Mouse (Mus musculus) heart, postnatal 25 days (tissue): ENCODE results near the gene Cks1b. TPM values are rescaled to one million over a fixed set of nuclear protein-coding genes. Genes with fewer than 3 reads are reported as not detected.

ENCODE experiments used
- DNase-seq: peaks from one replicate; pipeline ENCODE4 v3.0.0; 2022; ENCODE audit warnings: low spot score
- intact Hi-C: fragments of 180-260 bp; cut with DNase I; formaldehyde crosslinking; loops from one replicate; pipeline ENCODE4 v1.15.1; 2025
- total RNA-seq, 2 experiments: library from RNA; stranded (reverse); gene quantifications; 2 replicates each; pipeline ENCODE4 v1.2.3; 2021

The Cks1b gene
- 1 to 10 TPM; 4.1 to 4.7 TPM for total RNA-seq

DNA sequence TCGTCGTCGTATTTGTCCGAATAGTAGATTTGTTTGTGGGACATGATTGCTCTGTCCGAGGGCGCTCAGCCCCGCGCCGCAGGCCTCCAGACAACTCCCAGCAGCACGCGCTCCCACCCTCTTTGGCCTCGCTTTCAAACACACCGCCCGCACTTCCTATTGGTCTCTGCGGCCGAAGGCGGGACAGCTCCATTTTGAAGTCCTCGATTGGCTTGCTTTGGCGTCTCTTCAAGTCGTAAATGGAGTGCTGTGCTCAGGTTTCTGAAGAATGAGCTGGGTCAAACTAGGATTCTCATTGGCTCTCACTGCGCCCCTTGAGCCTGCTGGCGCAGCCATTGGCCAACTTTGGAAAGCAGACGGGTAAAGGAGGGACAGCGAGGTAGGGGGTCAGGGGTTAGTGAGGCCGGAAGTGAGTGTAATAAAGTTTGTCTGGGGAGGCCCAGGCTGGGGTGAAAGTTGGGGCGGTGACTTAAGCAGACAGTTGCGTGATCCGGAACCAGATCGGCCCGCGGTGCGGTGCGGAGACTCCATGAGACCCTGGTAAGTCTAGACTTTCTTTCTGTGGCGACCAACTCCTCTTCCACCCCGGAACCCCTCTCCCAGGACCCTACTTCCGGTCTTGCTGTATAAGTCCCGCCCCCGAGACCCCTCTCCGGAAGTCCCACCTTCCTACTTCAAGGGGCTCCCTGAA, at the start of gene Cks1b, which contains the start of gene Shc1:
Gene Cks1b (minus strand): TSS at position 214 of the 691 bp plus-strand sequence.
Gene Shc1 (plus strand): TSS at position 274 of the 691 bp plus-strand sequence.
- intact Hi-C loops, result no loop called here

GRCm38 (mm10) chr3:89458965-89459807, 41.0 kb upstream of the Cks1b start:
- peak; percentile 76 for DNase-seq
- intact Hi-C loops, result loop anchor here (5.0 kb wide), 2 partner anchors 228 to 313 kb away; partner anchors contain the start of gene Ube2q1

More for the DNA sequence above, at the start of gene Cks1b, which contains the start of gene Shc1:
- DNase-seq, result peak; percentile 97

- no peak for DNase-seq
- intact Hi-C loops, result loop anchor here (5.0 kb wide), 2 partner anchors 229 to 314 kb away; partner anchors contain the start of gene Ube2q1
Measured at GRCm38 (mm10) chr3:89458372-89458964, 40.3 kb upstream of the Cks1b start.

GRCm38 (mm10) chr3:89456726-89457665, 38.8 kb upstream of the Cks1b start:
- no peak for DNase-seq
- intact Hi-C loops, result loop anchor here (1.0 to 5.0 kb wide), 4 partner anchors 28 to 315 kb away; partner anchors contain the start of gene Ube2q1

- no peak for DNase-seq
- intact Hi-C loops, result loop anchor here (1.0 to 5.0 kb wide), 4 partner anchors 29 to 316 kb away; partner anchors contain the start of gene Ube2q1
Measured at GRCm38 (mm10) chr3:89455786-89456285, 37.7 kb upstream of the Cks1b start.

GRCm38 (mm10) chr3:89454401-89455177, 36.4 kb upstream of the Cks1b start, which contains the start of gene Pmvk:
Pmvk (plus strand) TSS chr3:89454541.
- DNase-seq, result no peak
- intact Hi-C loops, result loop anchor here (5.0 kb wide), 2 partner anchors 233 to 318 kb away; partner anchors contain the start of gene Ube2q1

- intact Hi-C loops, result no loop called here
- no peak for DNase-seq
Measured at GRCm38 (mm10) chr3:89451916-89452315, 33.7 kb upstream of the Cks1b start.

GRCm38 (mm10) chr3:89449541-89449940, 31.4 kb upstream of the Cks1b start:
- peak; percentile 32 for DNase-seq
- intact Hi-C loops, result loop anchor here (2.0 kb wide), 1 partner anchor 43 kb away; no protein-coding TSS in a partner anchor

DNA sequence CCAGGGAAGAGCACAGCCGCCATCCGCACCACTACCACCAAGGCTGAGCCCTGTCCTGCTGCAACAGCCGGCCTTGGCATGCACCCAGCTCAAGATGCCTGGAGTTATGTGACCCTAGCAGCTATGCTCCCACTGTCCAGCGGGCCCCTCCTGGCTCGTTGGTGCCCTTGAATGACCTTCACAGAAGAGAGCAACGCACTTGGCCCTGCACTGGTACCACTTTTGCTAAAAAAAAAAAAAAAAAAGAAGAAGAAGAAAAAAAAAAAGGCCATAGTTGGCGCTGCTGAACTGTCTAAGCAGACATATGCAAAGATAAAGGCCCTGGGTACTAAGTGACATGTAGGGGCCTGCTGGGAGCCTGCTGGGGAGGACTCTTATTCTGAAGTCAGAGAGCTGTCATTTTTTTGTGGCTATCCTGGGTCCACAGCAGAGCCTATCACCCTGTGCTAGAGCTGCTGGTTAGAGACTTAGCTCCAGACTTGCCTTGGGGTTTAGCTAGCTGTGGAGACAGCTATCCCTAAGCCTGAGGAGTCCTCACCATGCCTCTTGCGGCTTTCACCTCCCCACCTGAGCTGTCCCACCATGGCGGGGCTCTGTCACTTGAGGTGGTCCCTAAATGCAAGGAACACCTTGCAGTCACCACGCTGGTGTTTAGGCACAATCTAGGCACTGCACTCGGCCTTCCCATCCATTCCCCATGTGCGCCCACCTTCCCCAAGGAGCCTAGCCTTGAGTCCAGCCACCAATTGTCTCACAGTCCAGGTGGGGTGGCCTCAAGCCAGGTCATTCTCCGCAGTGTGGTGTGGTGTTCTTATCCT, 30.7 kb upstream of the Cks1b start:
- no peak for DNase-seq
- intact Hi-C loops, result loop anchor here (2.0 kb wide), 1 partner anchor 42 kb away; no protein-coding TSS in a partner anchor

- intact Hi-C loops, result no loop called here
- DNase-seq, result no peak
Measured at GRCm38 (mm10) chr3:89440691-89441090, 22.5 kb upstream of the Cks1b start.

- intact Hi-C loops, result no loop called here
Measured at GRCm38 (mm10) chr3:89437269-89437668, 19.1 kb upstream of the Cks1b start.

GRCm38 (mm10) chr3:89436176-89437113, 18.3 kb upstream of the Cks1b start, which contains the start of gene Pbxip1:
Pbxip1 (plus strand) TSS chr3:89436706.
- intact Hi-C loops, result no loop called here
- peak; percentile 47 for DNase-seq

More at GRCm38 (mm10) chr3:89437269-89437668, 19.1 kb upstream of the Cks1b start:
- DNase-seq, result no peak

GRCm38 (mm10) chr3:89435041-89435440, 16.9 kb upstream of the Cks1b start:
- intact Hi-C loops, result no loop called here
- DNase-seq, result no peak

GRCm38 (mm10) chr3:89434532-89434931, 16.3 kb upstream of the Cks1b start:
- intact Hi-C loops, result no loop called here
- DNase-seq, result no peak

GRCm38 (mm10) chr3:89432606-89433005, 14.4 kb upstream of the Cks1b start:
- no peak for DNase-seq
- intact Hi-C loops, result no loop called here
